Mouse (Mus musculus): Measurements from ENCODE around the gene Psmg3.

Psmg3 gene

GRCm38 (mm10) chr5:139794137-139794536 is 32.5 kb downstream of the Psmg3 start:
- DNase-seq (ENCODE audit: low spot score in 2 of 2): no peak

GRCm38 (mm10) chr5:139793338-139794089 is 33.2 kb downstream of the Psmg3 start:
- no peak for DNase-seq (ENCODE audit: low spot score in 2 of 2)

- DNase-seq (ENCODE audit: low spot score in 2 of 2): no peak
These were observed 33.7 kb downstream of the Psmg3 start for GRCm38 (mm10) chr5:139792966-139793337.

- no peak for DNase-seq (ENCODE audit: low spot score in 2 of 2)
These were observed 34.4 kb downstream of the Psmg3 start for GRCm38 (mm10) chr5:139792159-139792775.

- peak; percentile 100 for DNase-seq (ENCODE audit: low spot score in 2 of 2)
These were observed 35.2 kb downstream of the Psmg3 start, which contains the start of gene Mafk for GRCm38 (mm10) chr5:139791227-139792158. Gene Mafk (plus strand): TSS chr5:139791513.

GRCm38 (mm10) chr5:139789466-139789865 is 37.2 kb downstream of the Psmg3 start:
- no peak for DNase-seq (ENCODE audit: low spot score in 2 of 2)

GRCm38 (mm10) chr5:139781406-139781805 is 45.3 kb downstream of the Psmg3 start:
- DNase-seq (ENCODE audit: low spot score in 2 of 2): no peak

- no peak for DNase-seq (ENCODE audit: low spot score in 2 of 2)
These were observed 49.7 kb downstream of the Psmg3 start for GRCm38 (mm10) chr5:139776966-139777365.

GRCm38 (mm10) chr5:139775216-139775926 is 51.3 kb downstream of the Psmg3 start, which contains the start of gene Ints1:
Gene Ints1 (minus strand): TSS chr5:139775674.
- DNase-seq (ENCODE audit: low spot score in 2 of 2): peak; percentile 95 to 97

Data from spleen, postnatal 14 days (tissue).